Mouse (Mus musculus) left cerebral cortex, adult 11 months (tissue): ENCODE measurements around the gene Cpne1.

Source experiments
- DNase-seq: peaks from one replicate; pipeline ENCODE4 v3.0.0; 2022; ENCODE audit warnings: low spot score

Cpne1 gene

DNA sequence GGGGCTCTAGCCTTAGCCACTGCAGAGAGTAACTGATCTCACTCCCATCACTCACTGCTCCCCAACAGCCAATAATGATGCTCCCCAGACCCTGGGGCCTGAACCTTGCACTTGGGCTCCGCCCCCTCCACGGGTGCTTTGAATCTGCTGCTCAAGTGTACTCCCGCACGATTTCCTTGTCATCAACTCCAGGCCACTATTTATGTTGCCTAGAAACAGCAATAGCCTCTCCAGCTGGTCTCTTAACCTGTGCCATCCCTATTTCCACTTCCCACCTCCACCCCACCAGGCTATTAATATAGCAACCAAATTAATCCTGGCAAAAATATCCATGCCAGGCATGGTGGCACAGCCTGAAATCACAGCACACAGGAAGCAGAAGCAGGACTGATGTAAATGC lies 32.1 kb downstream of the Cpne1 start:
- DNase-seq = no peak

DNA sequence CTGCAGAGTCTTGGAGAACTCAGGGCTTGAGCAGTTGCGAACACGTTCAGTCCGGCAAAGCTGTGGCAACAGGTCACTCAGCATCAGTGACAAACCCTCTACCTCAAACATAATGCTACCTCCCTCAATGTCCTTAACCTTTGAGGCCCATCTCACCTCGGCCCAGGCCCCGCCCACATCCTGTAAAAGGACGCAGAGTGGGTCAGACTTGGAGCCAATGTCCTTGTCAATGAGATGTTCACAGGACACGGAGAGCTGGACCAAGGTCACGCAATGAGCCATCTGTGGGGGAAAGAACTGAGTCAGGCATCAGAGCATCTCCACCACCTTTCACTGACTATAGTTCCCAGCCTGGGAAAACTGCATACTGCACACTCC lies 32.6 kb downstream of the Cpne1 start:
- DNase-seq = no peak

DNA sequence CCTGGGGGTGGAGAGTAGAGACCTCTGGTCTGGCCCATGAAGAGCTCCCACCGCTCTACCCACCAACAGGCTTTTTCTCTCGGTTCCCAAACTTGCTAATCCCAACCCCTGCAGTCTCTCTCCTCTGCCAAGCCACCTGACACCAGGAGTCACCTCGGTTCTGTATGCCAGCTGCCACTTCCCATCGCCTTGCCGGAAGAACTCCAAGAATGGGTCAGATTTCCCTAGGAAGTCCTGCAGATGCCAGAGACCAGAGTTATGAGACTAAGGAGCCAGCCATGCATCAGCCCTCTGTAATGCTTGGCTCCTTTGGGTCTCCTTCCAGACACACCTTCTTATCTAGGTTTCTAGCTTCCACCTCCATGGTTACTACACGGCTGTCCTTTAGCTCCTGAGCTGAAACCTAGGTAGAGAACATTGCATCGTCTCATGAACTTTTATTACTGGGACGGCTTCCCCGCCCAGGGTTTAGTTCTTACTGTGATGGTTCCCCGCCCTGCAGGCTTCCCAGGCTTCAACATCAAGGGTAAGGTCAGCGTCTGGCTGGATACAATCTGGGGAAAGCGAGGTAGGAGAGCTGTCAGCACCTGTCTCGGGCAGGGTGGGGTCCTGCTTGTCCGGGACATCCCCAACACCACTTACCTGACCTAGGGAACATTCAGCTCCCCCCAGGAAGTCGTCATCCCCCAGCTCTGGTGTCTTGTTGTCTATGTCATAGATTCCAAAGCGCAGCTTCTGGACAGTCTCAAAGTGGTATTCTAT lies 33.2 kb downstream of the Cpne1 start:
- DNase-seq = no peak

DNA sequence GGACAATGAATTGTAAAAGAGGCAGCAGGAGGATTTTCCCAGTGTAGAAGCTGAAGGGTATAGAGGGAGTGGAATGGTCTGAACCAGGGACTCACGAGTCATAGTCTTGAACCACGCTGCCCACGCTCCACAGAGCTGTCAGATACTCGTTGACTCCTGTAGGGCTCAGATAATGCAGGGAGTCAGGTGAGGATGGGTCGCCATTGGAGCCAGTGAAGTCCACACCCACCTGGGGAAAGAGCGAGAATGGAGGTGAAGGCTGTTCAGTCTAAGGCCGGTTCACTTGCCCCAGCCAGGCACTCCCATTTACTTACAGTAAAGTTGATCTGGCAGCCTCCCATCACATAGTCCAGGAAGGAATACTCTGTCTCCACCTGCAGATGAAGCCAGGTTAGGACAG lies 34.3 kb downstream of the Cpne1 start:
- DNase-seq = no peak

DNA sequence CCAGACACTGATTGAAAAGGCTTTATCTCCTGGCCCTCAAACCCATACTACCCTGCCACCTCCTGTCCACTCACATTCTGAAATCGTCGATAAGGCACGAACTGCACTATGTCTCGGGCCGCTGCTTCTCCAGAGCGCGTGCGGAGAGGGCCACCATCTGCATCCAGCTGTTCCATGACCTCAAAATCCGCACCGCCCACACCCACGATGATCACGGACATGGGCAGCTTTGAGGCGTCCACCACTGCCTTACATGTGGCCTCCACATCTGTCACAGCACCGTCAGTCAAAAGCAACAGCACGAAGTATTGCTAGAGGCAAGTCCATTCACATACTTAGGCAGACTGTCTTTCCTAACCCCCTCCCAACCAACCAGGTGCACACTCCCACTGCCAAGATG lies 38.0 kb downstream of the Cpne1 start:
- no peak for DNase-seq

DNA sequence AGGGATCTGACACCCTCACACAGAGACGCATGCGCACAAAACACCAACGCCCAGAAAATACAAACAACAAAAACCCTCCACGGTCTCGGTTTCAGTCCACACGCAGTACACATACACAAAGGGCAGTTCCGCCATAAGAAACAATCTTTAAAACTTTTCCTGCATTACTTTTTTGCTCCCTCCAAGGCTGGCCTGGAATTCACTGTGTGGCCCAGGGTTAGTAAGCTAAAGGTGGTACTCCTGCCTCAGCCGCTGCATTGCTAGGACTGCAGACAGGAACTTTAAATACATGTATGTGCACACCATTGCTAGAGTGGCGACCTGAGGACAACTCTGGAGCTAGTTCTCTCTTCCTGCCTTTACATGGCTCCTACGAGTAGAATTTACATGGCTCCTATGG lies 40.5 kb downstream of the Cpne1 start:
- no peak for DNase-seq

DNA sequence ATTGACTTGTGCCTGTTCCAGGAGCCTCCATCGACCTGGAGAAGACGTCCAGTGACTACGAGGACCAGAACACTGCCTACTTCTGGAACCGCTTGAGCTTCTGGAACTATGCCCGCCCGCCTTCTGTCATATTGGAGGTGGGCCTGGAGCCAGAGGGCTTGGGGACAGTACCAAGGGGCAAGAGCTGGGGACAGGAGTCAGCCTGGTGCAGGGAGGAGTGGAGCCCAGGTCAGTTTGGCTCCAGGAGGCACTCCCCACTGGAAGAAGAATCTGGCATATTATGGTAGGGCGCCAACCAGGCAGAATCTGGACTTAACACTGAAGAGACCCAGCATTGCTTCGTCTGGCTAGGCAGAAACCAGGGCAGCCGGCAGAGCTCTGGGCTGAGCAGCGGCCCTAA lies 43.8 kb downstream of the Cpne1 start:
- no peak for DNase-seq

DNA sequence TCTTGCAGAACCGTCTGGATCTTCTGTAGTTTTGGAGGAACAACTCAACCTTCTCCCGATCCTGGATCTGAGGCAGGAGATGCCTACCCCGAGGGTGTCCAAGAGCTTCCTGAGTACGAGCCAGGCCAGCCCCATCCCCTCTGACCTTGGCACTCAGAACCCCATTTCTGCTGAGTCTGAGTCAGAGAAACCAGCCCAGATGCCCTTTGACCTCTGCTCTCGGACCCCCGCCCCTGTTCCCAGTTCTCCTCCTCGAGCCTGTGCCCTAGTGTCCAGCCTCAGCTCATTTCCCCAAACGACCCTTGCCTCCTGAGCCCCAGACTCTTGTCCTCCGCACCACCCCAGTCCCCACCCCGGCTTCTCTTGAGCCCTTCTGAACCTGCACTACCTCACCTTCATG lies 45.6 kb downstream of the Cpne1 start:
- DNase-seq = no peak

DNA sequence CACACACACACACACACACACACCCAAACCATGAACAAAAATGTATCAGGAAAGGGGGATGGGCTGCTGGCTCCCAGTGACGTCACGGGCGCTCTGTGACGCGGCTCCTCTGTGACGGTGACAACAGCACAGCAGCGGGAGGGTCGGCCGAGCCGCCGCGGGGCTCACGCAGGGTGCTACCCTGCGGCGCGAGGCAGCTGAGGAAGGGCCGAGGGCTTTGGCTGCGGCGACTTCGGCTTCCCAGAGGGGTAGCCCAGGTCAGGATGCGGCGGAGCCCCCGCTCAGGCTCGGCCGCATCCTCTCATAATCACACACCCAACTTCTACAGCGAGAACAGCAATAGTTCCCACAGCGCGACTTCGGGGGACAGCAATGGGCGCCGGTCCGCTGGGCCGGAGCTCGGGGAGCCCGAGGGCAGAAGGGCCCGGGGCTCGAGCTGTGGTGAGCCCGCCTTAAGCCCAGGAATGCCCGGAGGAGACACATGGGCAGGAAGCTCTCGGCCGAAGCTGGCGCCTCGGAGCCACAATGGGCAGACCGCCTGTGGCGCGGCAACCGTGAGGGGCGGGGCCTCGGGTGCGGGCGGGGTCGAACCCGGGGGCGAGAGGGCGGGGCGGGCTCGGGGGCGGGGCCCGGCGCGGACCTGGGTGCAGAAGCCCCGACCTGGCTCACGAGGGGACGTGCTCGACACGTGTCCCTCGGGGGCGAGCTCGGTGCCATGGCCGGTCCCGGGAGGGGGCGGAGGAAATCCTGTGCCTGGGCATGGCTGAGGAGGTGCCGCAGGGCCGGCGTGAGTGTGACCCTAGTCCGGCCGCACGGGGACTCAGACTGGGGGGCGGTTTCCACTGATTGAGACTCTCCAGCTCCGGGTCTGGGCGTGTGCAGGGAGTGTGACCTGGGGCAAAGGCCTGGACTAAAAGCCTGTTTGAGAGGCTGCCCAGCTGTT lies 46.4 kb downstream of the Cpne1 start, which contains the start of gene Spag4:
Gene Spag4 (plus strand): TSS at position 77 of the 943 bp plus-strand sequence.
- no peak for DNase-seq

DNA sequence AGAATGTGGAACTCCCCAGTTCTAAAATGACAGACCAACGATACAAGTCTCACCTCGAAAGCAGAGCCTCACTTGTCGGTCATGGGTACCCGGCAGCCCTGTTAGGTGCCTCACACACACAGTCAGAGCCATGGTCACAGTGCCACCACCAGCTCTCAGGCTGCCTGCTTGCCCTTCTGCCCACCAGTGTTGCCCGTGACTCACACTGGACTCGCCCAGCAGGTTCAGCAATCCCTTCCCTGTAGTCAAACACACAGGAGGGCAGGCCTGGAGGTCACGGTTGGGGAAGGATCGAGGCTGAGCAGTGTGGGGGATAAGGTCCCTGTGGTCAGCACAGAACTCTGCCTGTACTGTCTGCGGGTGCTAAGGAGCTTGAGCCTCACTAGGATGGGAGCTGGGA lies 58.9 kb downstream of the Cpne1 start, which contains the start of gene Fer1l4:
Gene Fer1l4 (minus strand): TSS at position 132 of the 400 bp plus-strand sequence.
- no peak for DNase-seq

DNA sequence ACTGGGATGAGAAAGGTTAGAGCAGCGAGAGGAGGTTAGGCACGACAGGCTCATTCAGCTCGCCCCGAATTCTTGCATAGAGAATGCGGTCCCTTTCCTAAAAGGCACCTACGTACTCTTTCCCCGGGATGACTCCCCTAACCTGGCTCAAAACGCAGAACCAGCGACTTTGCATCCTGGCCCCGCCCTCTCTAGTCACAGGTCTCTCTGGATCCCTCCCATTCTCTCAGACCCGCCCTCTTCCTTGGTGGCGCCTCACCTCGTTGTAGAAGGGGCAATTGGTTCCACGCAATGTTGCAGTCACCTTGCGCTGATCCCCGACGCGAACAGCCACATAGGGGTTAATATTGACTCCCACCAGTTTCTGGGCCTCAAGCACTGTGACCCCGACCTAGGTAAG lies 63.8 kb downstream of the Cpne1 start:
- no peak for DNase-seq

DNA sequence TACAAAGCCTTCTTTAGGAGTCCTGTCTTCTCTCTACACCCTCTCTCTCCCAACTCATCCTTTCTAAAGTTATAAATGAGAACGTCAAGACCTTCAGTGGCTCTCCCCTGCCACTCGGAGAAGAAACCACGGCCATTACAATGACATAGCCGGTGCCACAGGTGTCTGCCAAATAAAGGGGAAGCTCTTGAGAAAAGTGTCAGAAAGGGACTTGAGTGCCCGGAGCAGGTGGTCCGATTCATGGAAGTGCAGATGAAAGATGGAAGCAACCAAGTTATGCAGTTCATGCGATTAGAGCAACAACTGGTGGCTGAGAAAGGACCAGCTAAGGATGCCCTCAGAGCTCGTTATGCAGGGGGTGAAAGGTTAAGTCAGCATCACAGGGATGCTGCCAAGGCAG lies 68.9 kb downstream of the Cpne1 start:
- DNase-seq = no peak

DNA sequence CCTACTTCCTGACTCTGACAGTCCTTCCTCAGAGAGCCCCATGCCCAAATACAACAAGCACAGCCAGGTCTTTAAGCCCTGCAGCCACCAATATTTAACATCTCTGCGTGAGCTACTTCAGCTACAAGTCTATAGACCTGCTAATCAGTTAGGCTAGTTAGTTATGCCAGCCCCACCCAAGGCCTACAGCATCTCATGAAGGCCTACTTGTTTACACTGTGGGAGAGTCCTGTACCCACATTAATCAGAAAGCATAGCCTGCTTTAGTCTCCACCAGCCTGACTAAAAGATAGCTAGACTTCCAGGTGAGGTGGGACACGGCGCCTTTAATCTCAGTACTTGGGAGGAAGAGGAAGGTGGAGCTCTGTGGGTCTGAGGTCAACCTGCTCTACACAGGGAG lies 72.4 kb downstream of the Cpne1 start:
- DNase-seq = no peak

DNA sequence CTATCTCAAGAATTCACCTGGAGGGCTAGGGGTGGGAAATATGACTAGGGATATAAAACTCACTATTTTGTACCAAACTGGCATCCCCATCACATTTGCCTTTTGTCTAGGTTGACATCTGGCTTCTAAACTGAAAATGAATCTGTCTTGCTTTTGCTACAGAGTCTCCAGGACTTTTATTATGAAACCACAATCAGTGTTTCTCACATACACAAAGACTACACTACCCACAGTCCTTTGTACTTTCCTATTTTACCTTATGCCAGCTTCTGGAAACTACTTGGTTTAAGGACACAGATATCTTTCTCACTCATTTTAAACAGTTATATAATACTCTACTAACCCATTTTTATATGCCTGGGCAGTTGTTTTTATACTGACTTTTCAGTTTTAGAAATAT lies 86.3 kb downstream of the Cpne1 start:
- DNase-seq = no peak
